Mouse (Mus musculus) bone marrow, adult 2 months (tissue): ENCODE measurements around the gene Pbx2. TPM values are rescaled to one million over a fixed set of nuclear protein-coding genes. Genes with fewer than 3 reads are reported as not detected.
A peak's percentile ranks its signal among the peaks of the same experiment; 100 is the strongest.

Experiments used
- H3K27ac ChIP-seq: fragments of 200-500 bp; 2 replicates; pipeline ENCODE4 v1.5.1; 2012; ENCODE audit warnings: low read depth, mild to moderate bottlenecking, control low read depth, inconsistent platforms, low read length; ENCODE audit not compliant: control insufficient read depth, poor library complexity, insufficient read depth
- H3K4me1 ChIP-seq: fragments of 200-500 bp; 2 replicates; pipeline ENCODE4 v1.6.1; 2011; ENCODE audit warnings: low read length; ENCODE audit not compliant: control insufficient read depth, insufficient read depth
- H3K4me3 ChIP-seq: fragments of 200-500 bp; replicated peaks from 2 replicates; pipeline ENCODE3; 2011; ENCODE audit warnings: mild to moderate bottlenecking, low read depth, low read length, control low read depth; ENCODE audit not compliant: control insufficient read depth
- CTCF ChIP-seq: fragments of 200-500 bp; IDR thresholded peaks from 2 replicates; pipeline ENCODE4 v1.5.1; 2011; ENCODE audit warnings: low read length, control low read depth; ENCODE audit not compliant: control insufficient read depth, insufficient read depth
- POLR2A ChIP-seq: fragments of 200-500 bp; IDR thresholded peaks from 2 replicates; pipeline ENCODE4 v1.6.1; 2011; ENCODE audit warnings: low read depth, mild to moderate bottlenecking, control low read depth, low read length, borderline replicate concordance; ENCODE audit not compliant: control insufficient read depth
- WGBS: fragments of 180-500 bp; shearing (Covaris S2); methylation state at CpG from one replicate; pipeline ENCODE4 v1.1.7; 2018; 5-methylcytosine and 5-hydroxymethylcytosine counted together
- polyA plus RNA-seq: library from polyadenylated mRNA; stranded (reverse); fragments of >200 nt; gene quantifications from 2 replicates; pipeline ENCODE4 v1.2.4, GENCODE M21; 2011; ENCODE audit warnings: low replicate concordance; ENCODE audit not compliant: missing spikeins, insufficient read depth, insufficient read length

Pbx2 gene
- polyA plus RNA-seq, 1 experiment = 95.1 TPM

DNA sequence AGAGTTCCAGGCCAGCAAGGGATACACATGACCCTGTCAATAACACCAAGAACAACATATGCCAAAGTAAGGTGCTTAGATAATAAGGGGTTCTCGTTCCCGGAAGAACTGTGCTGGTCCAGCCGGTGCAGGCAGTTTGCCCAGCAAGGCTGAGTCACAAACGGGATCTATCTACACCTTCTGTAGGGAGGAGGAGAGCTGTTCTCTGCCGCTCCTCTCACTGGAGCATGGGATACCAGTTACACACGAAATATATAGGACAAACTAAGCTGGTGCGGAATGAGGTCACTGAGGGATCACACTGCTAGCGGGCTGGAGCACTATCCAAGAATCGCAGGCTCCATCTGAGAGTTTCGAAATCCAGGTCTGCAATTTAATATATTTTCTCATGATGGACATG is 52.9 kb downstream of the Pbx2 start:
- TF ChIP-seq POLR2A (no peak), CTCF (no peak)
- WGBS = 81% methylated on average over 10 of the region's 10 CpGs
- Histone ChIP-seq H3K4me1 (peaks cover 7% of the 10 kb centered on the region), H3K27ac (no peak overlapping the region), H3K4me3 (no peak overlapping the region)

DNA sequence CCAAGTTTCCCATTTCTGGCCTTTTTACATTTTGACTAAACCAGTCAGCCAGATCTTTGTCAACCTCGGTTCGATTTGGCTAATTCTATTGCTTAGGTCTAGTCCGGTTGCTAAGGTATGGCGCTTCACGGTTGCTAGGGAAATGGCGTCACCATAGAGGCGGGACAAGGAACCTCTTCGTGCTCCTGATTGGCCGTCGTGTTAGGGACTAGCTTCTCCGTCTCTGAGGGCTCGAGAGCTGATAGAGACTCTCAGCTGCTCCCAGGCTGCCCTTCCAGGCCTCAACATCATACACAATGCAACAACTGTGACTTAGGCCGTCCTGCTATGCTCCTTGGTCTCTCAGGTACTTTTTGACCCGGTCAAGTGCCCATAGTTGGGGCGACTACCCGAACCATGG is 53.5 kb downstream of the Pbx2 start, which contains the start of gene Fkbpl:
Gene Fkbpl (plus strand): TSS at position 157 of the 400 bp plus-strand sequence.
- TF ChIP-seq POLR2A (no peak), CTCF (no peak)
- WGBS = 1% methylated on average over 16 of the region's 16 CpGs
- H3K4me1 ChIP-seq = peaks cover 7% of the 10 kb centered on the region

DNA sequence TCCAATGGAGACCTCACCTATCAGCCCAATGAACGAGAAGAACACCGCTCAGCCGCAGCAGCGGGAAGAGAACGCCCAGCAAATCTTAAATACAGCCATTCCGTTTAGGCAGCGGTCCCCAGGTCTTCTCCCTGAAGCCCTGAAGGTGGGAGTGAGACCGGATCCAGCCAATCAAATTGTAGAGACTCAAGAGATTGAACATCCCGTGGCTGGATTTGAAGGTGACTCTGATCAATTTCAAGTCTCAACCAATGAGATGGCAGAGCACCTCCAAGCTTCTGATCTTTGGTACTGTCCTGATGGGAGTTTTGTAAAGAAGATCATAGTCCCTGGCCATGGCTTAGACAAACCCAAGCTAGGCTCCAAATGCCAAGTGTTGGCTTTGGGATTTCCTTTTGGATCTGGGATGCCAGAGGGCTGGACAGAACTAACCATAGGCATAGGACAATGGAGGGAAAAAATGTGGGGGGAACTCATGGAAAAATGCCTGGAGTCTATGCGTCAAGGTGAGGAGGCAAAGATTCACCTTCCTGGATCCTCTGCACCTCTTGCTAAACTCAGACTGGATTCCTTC is 54.3 kb downstream of the Pbx2 start:
- Histone ChIP-seq H3K27ac (no peak overlapping the region), H3K4me3 (peak overlapping the region; percentile 27), H3K4me1 (peaks cover 7% of the 10 kb centered on the region)
- 66% methylated on average over 10 of the region's 10 CpGs for WGBS
- TF ChIP-seq POLR2A (no peak), CTCF (no peak)

More for the DNA sequence above, 53.5 kb downstream of the Pbx2 start, which contains the start of gene Fkbpl:
- H3K4me3 ChIP-seq = peak within 1 kb of the TSS; percentile 71
- peak within 1 kb of the TSS; percentile 55 for H3K27ac ChIP-seq

DNA sequence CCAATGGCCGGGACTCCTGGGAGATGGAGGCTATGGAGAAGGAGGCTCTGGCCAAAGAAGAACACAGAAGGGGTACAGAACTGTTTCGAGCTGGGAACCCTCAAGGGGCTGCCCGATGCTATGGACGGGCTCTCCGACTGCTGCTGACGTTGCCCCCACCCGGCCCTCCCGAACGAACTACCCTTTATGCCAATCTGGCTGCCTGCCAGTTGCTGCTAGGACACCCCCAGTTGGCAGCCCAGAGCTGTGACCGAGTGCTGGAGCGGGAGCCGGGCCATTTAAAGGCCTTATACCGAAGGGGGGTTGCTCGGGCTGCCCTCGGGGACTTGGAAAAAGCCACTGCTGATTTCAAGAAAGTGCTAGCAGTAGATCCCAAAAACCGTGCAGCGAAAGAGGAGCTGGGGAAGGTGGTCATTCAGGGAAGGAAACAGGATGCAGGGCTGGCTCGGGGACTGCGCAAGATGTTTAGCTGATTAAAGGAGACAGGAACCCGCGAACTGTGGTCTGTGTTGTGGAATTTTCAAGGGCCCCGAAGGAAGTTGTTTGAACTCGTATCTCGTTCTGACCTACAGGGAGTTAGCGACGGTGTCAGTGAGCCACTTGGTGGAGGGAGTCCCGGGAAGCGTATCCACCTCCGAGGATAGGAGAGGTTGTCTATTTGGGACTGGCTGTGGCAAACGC is 54.9 kb downstream of the Pbx2 start:
- Histone ChIP-seq H3K4me1 (peaks cover 7% of the 10 kb centered on the region), H3K4me3 (peak overlapping the region; percentile 33), H3K27ac (peak overlapping the region; percentile 45; the same call in 1 of the 2 replicates)
- 48% methylated on average over 30 of the region's 30 CpGs for WGBS
- TF ChIP-seq POLR2A (no peak), CTCF (no peak)

Other genes starting within 250 kb of the Pbx2 start
- 1.1 and 1.8 TPM in 2 replicates for gene Btnl2, start 236.4 kb upstream of the Pbx2 start, polyA plus RNA-seq
- gene Btnl1, start 214.1 kb upstream of the Pbx2 start, polyA plus RNA-seq = not detected in 2 replicates
- 0.92 and 3.7 TPM in 2 replicates for gene BC051142, start 192.4 kb upstream of the Pbx2 start, polyA plus RNA-seq
- 0.65 and 1.2 TPM in 2 replicates for gene Btnl4, start 113.9 kb upstream of the Pbx2 start, polyA plus RNA-seq
- 1.9 TPM in 1 of 2 replicates, not detected in the other for gene Btnl6, start 73.9 kb upstream of the Pbx2 start, polyA plus RNA-seq
- gene Notch4, start 27.0 kb upstream of the Pbx2 start, polyA plus RNA-seq = 1.0 and 7.5 TPM in 2 replicates
- 85.2 and 156 TPM in 2 replicates for gene Gpsm3, start 1.5 kb upstream of the Pbx2 start, polyA plus RNA-seq
- gene Ager, start 6.6 kb downstream of the Pbx2 start, polyA plus RNA-seq = 12.2 and 16.3 TPM in 2 replicates
- gene Rnf5, start 12.4 kb downstream of the Pbx2 start, polyA plus RNA-seq = 36.4 and 42.3 TPM in 2 replicates
- 37.4 and 66.7 TPM in 2 replicates for gene Agpat1, start 13.0 kb downstream of the Pbx2 start, polyA plus RNA-seq
- 4.2 and 7.2 TPM in 2 replicates for gene Egfl8, start 24.7 kb downstream of the Pbx2 start, polyA plus RNA-seq
- gene Ppt2, start 37.2 kb downstream of the Pbx2 start, polyA plus RNA-seq = 12.6 and 16.6 TPM in 2 replicates
- 2.9 and 4.5 TPM in 2 replicates for gene Prrt1, start 38.3 kb downstream of the Pbx2 start, polyA plus RNA-seq
- 4.6 and 13.6 TPM in 2 replicates for gene Fkbpl, start 53.5 kb downstream of the Pbx2 start, polyA plus RNA-seq
- gene Atf6b, start 55.9 kb downstream of the Pbx2 start, polyA plus RNA-seq = 22.4 and 40.2 TPM in 2 replicates
- gene Tnxb, start 79.3 kb downstream of the Pbx2 start, polyA plus RNA-seq = 0.17 TPM in 1 of 2 replicates, not detected in the other
- gene C4b, start 152.6 kb downstream of the Pbx2 start, polyA plus RNA-seq = 10.9 and 11.5 TPM in 2 replicates
- not detected in 2 replicates for gene Cyp21a1, start 213.3 kb downstream of the Pbx2 start, polyA plus RNA-seq
- gene Stk19, start 245.7 kb downstream of the Pbx2 start, polyA plus RNA-seq = 44.0 and 63.6 TPM in 2 replicates
- 52.4 and 73.3 TPM in 2 replicates for gene Dxo, start 245.8 kb downstream of the Pbx2 start, polyA plus RNA-seq